Mouse (Mus musculus) CH12.LX (cell line): ENCODE data around the gene Wee2. TPM values are rescaled to one million over a fixed set of nuclear protein-coding genes. Genes with fewer than 3 reads are reported as not detected.

ENCODE experiments used
- DNase-seq: peaks from one replicate; pipeline ENCODE4 v3.0.0-alpha.2; 2013; ENCODE audit errors: extremely low read depth
- H3K27ac ChIP-seq: 2 replicates; pipeline ENCODE4 v1.5.1; 2012; ENCODE audit warnings: low read depth, mild to moderate bottlenecking, control low read depth, moderate library complexity; ENCODE audit not compliant: insufficient read depth
- H3K27me3 ChIP-seq: replicated peaks from 2 replicates; pipeline ENCODE3; 2012; ENCODE audit warnings: inconsistent platforms
- H3K36me3 ChIP-seq, 2 experiments: replicated peaks in 1 of 2; 2 replicates each; pipeline versions ENCODE3 to v1.6.1; 2012; ENCODE audit warnings: inconsistent platforms in 1 of 2, low read length in 1 of 2, mild to moderate bottlenecking in 1 of 2, mixed read lengths in 1 of 2, moderate library complexity in 1 of 2; ENCODE audit not compliant: control insufficient read depth in 1 of 2, insufficient read depth in 1 of 2
- H3K4me1 ChIP-seq, 2 experiments: 2 replicates each; pipeline ENCODE4 v1.6.1; 2012; ENCODE audit warnings: inconsistent platforms in 1 of 2, moderate library complexity in 1 of 2; ENCODE audit not compliant: insufficient read depth in 2 of 2, control insufficient read depth in 1 of 2
- H3K4me2 ChIP-seq: 2 replicates; pipeline ENCODE4 v1.6.1; 2012; ENCODE audit warnings: low read depth, mild to moderate bottlenecking, control low read depth; ENCODE audit not compliant: poor library complexity, insufficient read depth, severe bottlenecking
- H3K4me3 ChIP-seq, 3 experiments: fragments of 150-350 bp in 1 of 3; sonication (generic) in 1 of 3; replicated peaks in 1 of 3; 2 replicates each; pipeline versions ENCODE3 to v1.5.1; 2011 to 2012; ENCODE audit warnings: low read depth in 2 of 3, low read length in 2 of 3, mild to moderate bottlenecking in 2 of 3, moderate library complexity in 2 of 3, control low read depth in 1 of 3, improper control_type of control experiment in 1 of 3, inconsistent platforms in 1 of 3, mixed read lengths in 1 of 3; ENCODE audit not compliant: poor library complexity in 1 of 3
- H3K79me2 ChIP-seq: replicated peaks from 2 replicates; pipeline ENCODE4 v1.6.1; 2012; ENCODE audit warnings: mild to moderate bottlenecking, moderate library complexity; ENCODE audit not compliant: control insufficient read depth, poor library complexity, insufficient read depth, severe bottlenecking; ENCODE audit errors: extremely low read depth
- H3K9ac ChIP-seq: 2 replicates; pipeline ENCODE4 v1.6.1; 2012; ENCODE audit warnings: low read depth, mild to moderate bottlenecking, control low read depth, moderate library complexity; ENCODE audit not compliant: insufficient read depth
- H3K9me3 ChIP-seq: replicated peaks from 2 replicates; pipeline ENCODE3; 2012; ENCODE audit warnings: low read length, inconsistent platforms, mixed read lengths
- BHLHE40 ChIP-seq: IDR thresholded peaks from 2 replicates; pipeline ENCODE4 v1.6.1; 2011; ENCODE audit warnings: mild to moderate bottlenecking, low read depth, low read length, improper control_type of control experiment
- CHD1 ChIP-seq: IDR thresholded peaks from 2 replicates; pipeline ENCODE4 v1.6.1; 2012; ENCODE audit warnings: low read depth, low read length, improper control_type of control experiment, inconsistent platforms
- CHD2 ChIP-seq: IDR thresholded peaks from 2 replicates; pipeline ENCODE4 v1.6.1; 2011; ENCODE audit warnings: low read length, improper control_type of control experiment
- CTCF ChIP-seq, 2 experiments: IDR thresholded peaks in 1 of 2; conservative IDR thresholded peaks in 1 of 2; 2 replicates each; pipeline ENCODE4 v1.5.1; 2011 to 2012; ENCODE audit warnings: low read depth in 2 of 2, low read length in 2 of 2, improper control_type of control experiment in 1 of 2, inconsistent platforms in 1 of 2, mild to moderate bottlenecking in 1 of 2, moderate library complexity in 1 of 2
- ELF1 ChIP-seq: IDR thresholded peaks from 2 replicates; pipeline ENCODE4 v1.6.1; 2014; ENCODE audit warnings: low read depth, mild to moderate bottlenecking, inconsistent platforms, low read length, improper control_type of control experiment
- EP300 ChIP-seq: IDR thresholded peaks from 2 replicates; pipeline ENCODE4 v1.6.1; 2011; ENCODE audit warnings: low read length, improper control_type of control experiment
- GABPA ChIP-seq: IDR thresholded peaks from 2 replicates; pipeline ENCODE4 v1.6.1; 2012; ENCODE audit warnings: low read depth, low read length, improper control_type of control experiment, inconsistent platforms; ENCODE audit not compliant: insufficient replicate concordance
- JUND ChIP-seq: conservative IDR thresholded peaks from 2 replicates; pipeline ENCODE4 v1.6.1; 2011; ENCODE audit warnings: low read depth, low read length, improper control_type of control experiment
- KAT2A ChIP-seq: IDR thresholded peaks from 2 replicates; pipeline ENCODE4 v1.6.1; 2012; ENCODE audit warnings: low read length, improper control_type of control experiment, inconsistent platforms; ENCODE audit not compliant: insufficient replicate concordance
- MAX ChIP-seq: IDR thresholded peaks from 2 replicates; pipeline ENCODE4 v1.6.1; 2011; ENCODE audit warnings: low read length, improper control_type of control experiment
- MAZ ChIP-seq: IDR thresholded peaks from 2 replicates; pipeline ENCODE4 v1.6.1; 2012; ENCODE audit warnings: low read depth, mild to moderate bottlenecking, inconsistent platforms, low read length, improper control_type of control experiment, moderate library complexity
- MEF2A ChIP-seq: IDR thresholded peaks from 2 replicates; pipeline ENCODE4 v1.6.1; 2014; ENCODE audit warnings: low read depth, mild to moderate bottlenecking, inconsistent platforms, low read length, improper control_type of control experiment, borderline replicate concordance
- MYC ChIP-seq: IDR thresholded peaks from 2 replicates; pipeline ENCODE4 v1.6.1; 2011; ENCODE audit warnings: low read depth, mild to moderate bottlenecking, improper control_type of control experiment, low read length
- RAD21 ChIP-seq: IDR thresholded peaks from 2 replicates; pipeline ENCODE4 v1.6.1; 2011; ENCODE audit warnings: low read depth, mild to moderate bottlenecking, low read length, improper control_type of control experiment, moderate library complexity
- SIN3A ChIP-seq: IDR thresholded peaks from 2 replicates; pipeline ENCODE4 v1.6.1; 2012; ENCODE audit warnings: low read length, improper control_type of control experiment, inconsistent platforms
- TBP ChIP-seq: conservative IDR thresholded peaks from 2 replicates; pipeline ENCODE4 v1.6.1; 2011; ENCODE audit warnings: low read depth, low read length, improper control_type of control experiment
- USF1 ChIP-seq: IDR thresholded peaks from 2 replicates; pipeline ENCODE4 v1.6.1; 2014; ENCODE audit warnings: low read depth, mild to moderate bottlenecking, inconsistent platforms, low read length, improper control_type of control experiment
- USF2 ChIP-seq: conservative IDR thresholded peaks from 2 replicates; pipeline ENCODE4 v1.6.1; 2011; ENCODE audit warnings: low read depth, low read length, improper control_type of control experiment
- ZC3H11A ChIP-seq: IDR thresholded peaks from 2 replicates; pipeline ENCODE4 v1.6.1; 2012; ENCODE audit warnings: low read depth, mild to moderate bottlenecking, inconsistent platforms, low read length, improper control_type of control experiment
- ZNF384 ChIP-seq: IDR thresholded peaks from 2 replicates; pipeline ENCODE4 v1.6.1; 2012; ENCODE audit warnings: low read depth, low read length, improper control_type of control experiment, inconsistent platforms
- dilution Hi-C: fragments of 300-500 bp; cut with MboI; formaldehyde crosslinking; loops from 2 replicates; pipeline ENCODE4 v1.14.3; 2020; ENCODE audit warnings: low sequenced_read_pairs; ENCODE audit not compliant: extremely low pct_unique_long_range_greater_than_20kb, extremely low pct_ligation_motif_present
- in situ Hi-C: fragments of 300-500 bp; cut with MboI; formaldehyde crosslinking; loops from 3 replicates; pipeline ENCODE4 v1.14.3; 2019; ENCODE audit warnings: low sequenced_read_pairs, low pct_ligation_motif_present, low pct_unique_long_range_greater_than_20kb, mixed read lengths
- polyA plus RNA-seq: library from polyadenylated mRNA; unstranded; fragments of >175 nt; gene quantifications from 2 replicates; pipeline ENCODE4 v1.2.1, GENCODE M21; 2012; ENCODE audit warnings: low read depth; ENCODE audit not compliant: insufficient read length
- total RNA-seq, 2 experiments: library from RNA; depleted of rRNA; stranded (reverse); fragments of 300-350 nt in 1 of 2; fragments of >200 nt in 1 of 2; gene quantifications; 2 replicates each; pipeline ENCODE4 v1.2.3; 2012 to 2014

Gene Wee2
- total RNA-seq (2012; rRNA removed) (not detected in 2 replicates), total RNA-seq (2014; rRNA removed) (not detected in 2 replicates), polyA plus RNA-seq (not detected in 2 replicates)

DNA sequence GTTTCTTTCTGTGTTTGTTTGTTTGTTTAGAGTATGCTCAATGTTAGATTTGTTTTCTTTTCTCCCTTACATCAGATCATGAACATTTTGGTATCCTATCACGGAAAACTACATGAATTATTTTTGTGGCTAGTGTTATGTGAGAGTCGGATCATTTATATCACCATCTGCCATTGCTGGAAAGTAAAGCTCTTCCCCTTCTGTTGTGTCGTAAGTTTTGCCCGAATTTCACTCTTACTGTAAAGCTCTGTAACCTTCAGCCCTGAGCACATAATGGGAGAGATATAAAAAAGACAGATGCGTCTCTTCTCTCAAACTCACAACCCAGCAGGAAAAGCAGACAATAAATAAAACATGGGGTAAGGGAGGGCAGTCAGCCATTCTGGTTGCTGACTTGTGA is at the start of gene Wee2:
Gene Wee2, plus strand, starts transcription at position 153 of the 400 bp plus-strand sequence.
- dilution Hi-C loops = no loop called here
- Histone ChIP-seq H3K4me3 (no peak within 1 kb of the TSS), H3K27ac (no peak within 1 kb of the TSS), H3K79me2 (no peaks in the 10 kb centered on the region), H3K9ac (no peak within 1 kb of the TSS), H3K9me3 (no peaks in the 10 kb centered on the region), H3K4me1 (peaks cover 8 to 13% of the 10 kb centered on the region in 2 experiments), H3K36me3 (no peaks in the 10 kb centered on the region), H3K27me3 (peaks cover 10% of the 10 kb centered on the region), H3K4me2 (no peak within 1 kb of the TSS)
- no peak for TF ChIP-seq USF1
- no peak for DNase-seq
- in situ Hi-C loops = no loop called here

- H3K36me3 ChIP-seq = peaks cover 34 to 78% of the 10 kb centered on the region in 2 experiments
- in situ Hi-C loops = loop anchor here (25.0 kb wide), 1 partner anchor 154 kb away; no protein-coding TSS in a partner anchor
These were observed 47.9 kb upstream of the Wee2 start for GRCm38 (mm10) chr6:40390975-40391374.

GRCm38 (mm10) chr6:40393213-40393612 is 45.7 kb upstream of the Wee2 start:
- Histone ChIP-seq H3K9ac (no peak overlapping the region), H3K27me3 (no peaks in the 10 kb centered on the region), H3K9me3 (no peaks in the 10 kb centered on the region), H3K27ac (no peak overlapping the region), H3K4me2 (no peak overlapping the region), H3K4me1 (peaks cover 5 to 15% of the 10 kb centered on the region in 2 experiments), H3K79me2 (no peaks in the 10 kb centered on the region), H3K36me3 (peaks cover 31 to 72% of the 10 kb centered on the region in 2 experiments), H3K4me3 (no peak overlapping the region)
- dilution Hi-C loops = no loop called here
- TF ChIP-seq ZNF384 (no peak), ELF1 (no peak), USF2 (no peak), EP300 (no peak), TBP (no peak), BHLHE40 (no peak), CHD1 (no peak), KAT2A (no peak), MAX (no peak), SIN3A (no peak), CHD2 (no peak), GABPA (no peak), CTCF (conservative IDR thresholded peaks at IDR 0.05 in 1 of 2, IDR thresholded peaks at IDR 0.05 in 1 of 2; ENCODE audit: low read depth in 2 of 2, low read length in 2 of 2) (peak in 1 of 2 experiments; percentile 61; a peak in 2 of 4 replicates), JUND (no peak), MEF2A (no peak), RAD21 (peak; percentile 65)
- in situ Hi-C loops = loop anchor here (25.0 kb wide), 1 partner anchor 156 kb away; no protein-coding TSS in a partner anchor
- peak; percentile 43 for DNase-seq

More at GRCm38 (mm10) chr6:40390975-40391374, 47.9 kb upstream of the Wee2 start:
- DNase-seq = no peak
- H3K79me2 ChIP-seq = no peaks in the 10 kb centered on the region
- H3K4me2 ChIP-seq = no peak overlapping the region
- no peaks in the 10 kb centered on the region for H3K9me3 ChIP-seq
- dilution Hi-C loops = no loop called here
- H3K27me3 ChIP-seq = no peaks in the 10 kb centered on the region
- no peak overlapping the region for H3K27ac ChIP-seq
- H3K4me3 ChIP-seq = no peak overlapping the region
- H3K9ac ChIP-seq = no peak overlapping the region
- peaks cover 2 to 9% of the 10 kb centered on the region in 2 experiments; a peak in 2 of 4 replicates for H3K4me1 ChIP-seq
- TF ChIP-seq CTCF (conservative IDR thresholded peaks at IDR 0.05 in 1 of 2, IDR thresholded peaks at IDR 0.05 in 1 of 2; ENCODE audit: low read depth in 2 of 2, low read length in 2 of 2) (0 out of 4 replicates have a peak, but pooled peaks of 1 of the 2 experiments have one; percentile 11), KAT2A (no peak), MYC (no peak), MAZ (no peak), MEF2A (no peak), ZC3H11A (no peak)
- TF ChIP-seq, all 38 proteins: peak for 1
